Mouse (Mus musculus) lung, postnatal 14 days (tissue): ENCODE measurements around the gene Nfat5.

Experiments
- DNase-seq: peaks from one replicate; pipeline ENCODE4 v3.0.0; 2021

The Nfat5 gene

DNA sequence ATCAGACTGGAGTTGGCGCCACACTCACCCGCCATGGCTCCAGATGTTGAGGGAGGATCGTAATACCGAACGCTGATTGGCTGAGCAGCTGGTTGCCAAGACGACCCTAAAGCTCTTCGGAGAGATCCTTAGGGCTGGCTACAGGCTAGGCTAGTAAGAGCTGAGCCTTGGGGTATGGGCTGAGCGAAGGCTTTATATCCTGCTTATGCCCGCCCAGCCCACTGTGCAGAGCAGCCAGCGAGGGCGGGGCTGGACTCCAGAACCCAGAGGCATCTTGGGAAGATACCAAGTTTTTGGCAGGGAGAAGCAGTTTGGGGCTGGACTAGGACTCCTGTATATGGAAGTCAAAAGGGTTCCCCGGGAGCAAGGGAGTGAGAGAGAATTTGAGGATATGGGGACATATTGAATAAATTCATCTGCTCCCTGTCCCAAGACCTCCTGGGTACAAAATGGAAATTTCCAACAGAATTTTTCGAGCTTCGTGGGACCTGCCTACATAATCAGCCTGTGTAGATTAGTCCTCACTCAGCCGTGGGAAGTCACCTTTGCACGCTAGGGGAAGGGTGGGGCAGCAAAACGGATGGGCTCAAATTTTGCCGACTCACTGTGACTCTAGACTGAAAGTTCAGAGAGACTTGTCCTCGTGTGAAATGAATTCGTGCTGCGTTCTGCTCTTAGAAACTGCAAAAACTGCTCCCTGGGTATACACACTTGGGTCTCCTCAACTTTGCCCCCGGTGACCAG lies 109.9 kb downstream of the Nfat5 start, which contains the start of gene Nqo1:
Gene Nqo1, minus strand, starts transcription at position 169 of the 744 bp plus-strand sequence.
- DNase-seq: peak; percentile 73

DNA sequence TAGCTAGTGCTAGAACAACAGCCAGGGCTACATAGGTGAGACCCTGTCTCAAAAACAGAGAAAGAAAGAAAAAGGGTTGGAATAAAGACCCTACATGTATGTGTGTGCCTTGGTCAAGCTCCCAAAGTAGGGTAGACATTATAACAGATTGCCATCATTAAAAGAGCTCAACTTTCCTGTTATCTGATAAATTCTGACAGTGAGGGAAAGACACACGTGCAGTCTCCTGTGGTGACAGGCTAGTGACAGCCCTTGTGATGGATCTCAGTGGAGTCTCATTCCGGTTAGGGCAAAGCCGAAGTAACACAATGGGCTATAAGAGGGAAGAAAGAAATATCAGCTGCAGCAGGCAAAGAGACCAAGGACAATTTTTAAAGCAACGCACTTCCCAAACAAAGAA lies 110.8 kb downstream of the Nfat5 start:
- no peak for DNase-seq

DNA sequence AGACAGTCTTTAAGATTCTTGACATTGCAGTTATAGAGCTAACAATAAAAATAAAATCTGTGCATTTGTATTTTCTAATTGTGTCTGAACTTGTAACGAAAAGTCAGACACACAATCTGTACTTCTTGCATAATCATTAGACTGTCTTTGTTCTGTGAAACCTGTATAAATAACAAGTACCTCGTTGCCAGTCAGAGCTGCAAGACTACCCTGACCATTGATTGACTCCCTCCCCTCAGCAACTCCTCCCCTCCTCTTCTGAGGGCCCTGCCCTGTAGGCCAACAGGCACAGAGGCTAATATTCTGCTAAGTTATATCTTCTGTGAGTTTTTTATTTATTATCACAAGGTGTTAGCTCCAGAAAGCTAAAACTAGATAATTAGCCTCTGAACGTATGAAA lies 112.7 kb downstream of the Nfat5 start:
- DNase-seq: no peak

DNA sequence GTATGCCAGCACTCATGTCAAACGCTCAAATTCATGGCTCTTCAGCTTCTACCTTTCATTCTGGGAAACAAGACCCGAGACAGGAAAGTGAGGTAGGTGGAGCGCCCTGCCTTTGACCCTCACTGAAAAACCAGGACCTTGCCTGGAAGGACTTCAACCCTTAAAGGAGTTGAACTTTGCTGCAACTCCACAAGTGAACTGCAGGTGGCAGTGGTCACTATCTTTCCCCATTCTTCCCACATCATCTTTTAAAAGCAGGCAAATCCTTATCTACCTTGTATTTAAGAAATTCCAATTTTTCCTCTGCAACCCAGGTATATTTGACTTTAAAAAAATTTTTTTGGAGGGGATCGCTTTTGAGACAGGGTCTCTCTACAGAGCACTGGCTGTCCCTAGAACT lies 118.1 kb downstream of the Nfat5 start:
- DNase-seq: peak; percentile 19

DNA sequence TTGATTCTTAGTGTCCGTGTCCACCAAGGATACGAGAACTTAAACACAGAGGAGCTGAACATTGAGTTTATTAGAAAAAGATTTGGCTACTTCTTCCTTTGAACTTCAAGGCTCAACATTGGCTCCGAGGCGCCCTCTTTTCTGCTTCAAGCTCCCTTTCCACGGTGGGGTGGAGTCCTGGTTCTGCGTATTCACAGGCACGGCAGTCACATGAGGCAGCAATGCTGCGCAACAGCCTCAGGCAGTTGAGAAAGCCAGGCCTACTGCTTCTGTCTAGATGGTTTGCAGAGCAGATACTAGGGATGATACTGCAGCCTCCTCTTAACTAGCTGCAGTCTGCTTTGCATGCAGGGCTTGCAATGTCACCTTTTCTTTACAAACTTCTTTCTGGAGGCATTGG lies 119.3 kb downstream of the Nfat5 start:
- DNase-seq: no peak

DNA sequence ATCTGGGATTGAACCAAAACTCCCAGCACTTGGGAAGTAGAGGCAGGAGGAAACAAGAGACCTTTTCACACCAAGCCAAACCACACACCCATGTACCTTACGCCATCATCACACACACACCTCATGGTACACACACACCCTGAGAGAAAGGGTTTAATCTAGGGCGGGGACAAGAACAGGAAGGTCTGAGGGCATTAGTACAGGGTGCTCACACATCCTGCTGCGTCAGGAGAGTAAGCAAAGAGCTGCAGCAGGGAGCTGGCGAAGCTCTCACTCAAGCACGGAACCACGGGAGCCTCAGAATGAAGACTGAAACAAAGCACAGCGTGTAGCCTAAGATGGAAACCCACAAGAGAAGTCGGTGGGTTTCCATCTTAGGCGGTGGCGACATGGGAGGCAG lies 120.6 kb downstream of the Nfat5 start:
- no peak for DNase-seq

DNA sequence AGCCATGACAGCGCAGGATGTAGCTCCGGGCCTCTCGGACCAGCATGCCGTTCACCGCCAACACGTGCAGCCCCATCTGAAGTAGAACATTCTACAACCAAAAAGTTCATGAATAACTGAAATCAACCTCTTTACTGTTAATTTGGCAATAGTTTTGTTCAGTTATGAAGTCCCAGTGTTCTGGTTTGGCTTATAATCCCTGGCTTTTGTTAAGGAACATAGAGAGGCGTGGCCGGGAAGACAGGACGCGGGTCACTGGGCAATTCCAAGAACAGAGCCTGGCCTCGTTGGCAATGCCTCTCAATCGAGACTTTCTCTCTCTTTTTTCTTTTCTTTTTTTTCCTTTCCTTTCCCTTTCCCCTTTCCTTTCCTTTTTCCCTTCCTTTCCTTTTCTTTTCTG lies 123.7 kb downstream of the Nfat5 start:
- DNase-seq: no peak

DNA sequence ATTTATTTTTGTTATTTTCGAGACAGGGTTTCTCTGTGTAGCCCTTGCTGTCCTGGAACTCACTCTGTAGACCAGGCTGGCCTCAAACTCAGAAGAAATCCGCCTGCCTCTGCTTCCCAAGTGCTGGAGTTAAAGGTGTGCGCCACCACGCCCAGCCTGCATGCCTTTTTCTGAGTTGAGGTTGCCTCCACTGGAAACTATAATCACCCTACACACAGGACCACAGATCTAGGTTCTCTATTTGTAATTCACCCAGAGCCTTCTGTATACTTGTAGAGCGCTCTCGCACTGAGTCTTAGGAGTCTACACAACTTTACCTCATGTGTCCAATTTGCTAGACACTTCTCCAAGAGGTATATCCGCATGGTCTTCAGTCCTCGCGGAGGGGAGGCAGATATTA lies 130.9 kb downstream of the Nfat5 start:
- no peak for DNase-seq

DNA sequence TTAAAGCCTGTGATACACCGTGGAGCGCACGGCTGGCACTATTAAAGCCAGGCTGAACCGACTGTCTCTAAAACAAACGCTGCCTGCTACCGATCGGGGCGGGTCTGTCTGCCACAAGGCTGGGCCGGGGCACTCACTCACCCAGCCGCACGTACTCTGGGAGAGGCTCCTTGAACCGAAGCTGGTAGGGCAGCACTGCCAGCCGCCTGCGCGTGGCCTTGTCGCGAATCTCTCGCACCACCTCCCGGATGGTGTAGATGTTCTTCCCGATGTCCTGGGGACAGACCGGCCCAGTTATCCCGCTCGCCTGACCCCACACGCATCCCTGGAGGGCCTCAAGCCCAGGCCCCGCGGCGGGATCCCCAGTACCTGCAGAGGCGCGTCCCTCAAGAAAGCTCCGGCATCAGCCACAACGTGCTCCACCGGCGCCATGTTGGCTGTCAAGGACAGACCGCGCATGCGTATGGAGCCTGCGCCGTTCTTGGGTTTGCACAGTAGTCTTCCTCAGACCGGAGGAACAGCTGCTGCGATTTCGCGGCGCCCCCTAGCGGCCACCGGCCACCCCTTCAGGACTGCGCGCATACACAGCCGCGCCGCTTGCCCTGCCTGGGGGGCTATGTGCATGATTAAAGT lies 131.4 kb downstream of the Nfat5 start, which contains the start of gene Nob1:
Gene Nob1, minus strand, starts transcription at position 455 of the 633 bp plus-strand sequence.
- peak; percentile 98 for DNase-seq

DNA sequence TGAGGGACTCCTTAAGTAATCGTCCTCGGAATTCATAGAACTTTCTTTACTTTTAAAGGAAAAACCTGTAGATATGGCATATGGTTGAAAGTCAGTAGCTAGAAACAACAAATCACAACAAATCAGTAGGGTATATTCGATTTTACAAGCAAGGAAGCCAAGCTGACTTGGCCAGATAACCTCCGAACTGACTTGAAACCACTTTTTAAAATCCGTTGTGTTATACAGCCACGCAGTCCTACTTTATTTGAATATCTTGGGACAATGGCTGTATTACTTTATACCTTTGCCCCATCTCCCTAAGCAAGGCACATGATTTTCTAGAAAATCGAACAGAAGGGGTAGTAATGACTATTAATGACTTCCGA lies 131.9 kb downstream of the Nfat5 start:
- DNase-seq: no peak
